Mouse (Mus musculus) common myeloid progenitor, adult 5-6 weeks (primary cell): ENCODE data around the gene Hsp90ab1. TPM values are rescaled to one million over a fixed set of nuclear protein-coding genes. Genes with fewer than 3 reads are reported as not detected.

Experiments
- ATAC-seq: replicated peaks from 2 replicates; pipeline ENCODE4 v1.8.0; 2016; ENCODE audit warnings: low read depth, mild to moderate bottlenecking, moderate TSS enrichment, inconsistent platforms; ENCODE audit not compliant: poor library complexity, severe bottlenecking
- total RNA-seq: library from RNA; stranded (forward); fragments of 200-1000, 187-1606 nt; gene quantifications from 2 replicates; pipeline ENCODE4 v1.2.3, GENCODE M21; 2017

Hsp90ab1 gene
- total RNA-seq, 1 experiment from 2014 or later: 3,169 TPM

DNA sequence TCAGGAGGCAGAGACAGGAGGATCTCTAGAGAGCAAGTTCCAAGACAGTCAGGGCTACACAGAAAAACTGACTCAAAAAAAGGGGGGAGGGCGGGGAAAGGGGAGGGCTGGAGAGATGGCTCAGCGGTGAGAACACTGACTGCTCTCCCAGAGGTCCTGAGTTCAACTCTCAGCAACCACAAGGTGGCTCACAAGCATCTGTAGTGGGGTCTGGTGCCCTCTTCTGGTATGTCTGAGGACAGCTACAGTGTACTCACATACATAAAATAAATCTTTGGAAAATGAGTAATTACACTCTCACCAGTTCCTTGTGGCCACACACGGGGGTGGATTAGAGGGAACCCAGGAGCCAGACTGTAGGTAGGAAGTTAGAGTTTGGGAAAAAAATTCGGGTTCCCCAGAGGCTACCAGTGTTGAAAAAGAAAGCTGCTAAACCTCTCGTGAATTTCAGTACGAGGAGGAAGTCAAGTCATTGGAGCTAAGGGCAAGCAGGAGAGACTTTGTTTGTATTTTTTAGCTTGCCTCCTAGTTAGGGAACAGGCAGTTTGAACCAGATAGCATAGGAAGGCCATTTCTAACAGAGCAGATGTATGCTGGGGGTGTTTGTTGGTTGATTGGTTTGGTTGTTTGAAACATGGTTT lies 9.8 kb upstream of the Hsp90ab1 start:
- ATAC-seq: no peak

DNA sequence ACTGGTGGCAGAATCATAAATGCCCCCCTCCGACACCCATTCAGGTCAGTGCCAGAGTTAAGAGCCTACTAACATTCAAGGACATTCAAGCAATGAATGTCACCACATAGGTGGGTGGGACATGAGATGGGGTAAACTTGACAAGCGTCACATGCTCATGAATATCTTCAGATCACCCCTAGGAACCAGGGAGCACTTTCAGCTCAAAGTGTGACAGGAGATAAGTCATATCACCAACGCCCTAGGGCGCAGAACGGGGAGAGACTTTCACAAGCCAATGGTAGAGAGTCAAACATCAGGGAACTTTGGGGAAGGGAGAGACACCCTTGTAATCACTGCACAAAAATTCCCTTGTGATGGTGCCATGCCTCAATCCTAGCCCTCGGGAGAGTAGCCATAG lies 9.1 kb upstream of the Hsp90ab1 start:
- ATAC-seq: no peak

DNA sequence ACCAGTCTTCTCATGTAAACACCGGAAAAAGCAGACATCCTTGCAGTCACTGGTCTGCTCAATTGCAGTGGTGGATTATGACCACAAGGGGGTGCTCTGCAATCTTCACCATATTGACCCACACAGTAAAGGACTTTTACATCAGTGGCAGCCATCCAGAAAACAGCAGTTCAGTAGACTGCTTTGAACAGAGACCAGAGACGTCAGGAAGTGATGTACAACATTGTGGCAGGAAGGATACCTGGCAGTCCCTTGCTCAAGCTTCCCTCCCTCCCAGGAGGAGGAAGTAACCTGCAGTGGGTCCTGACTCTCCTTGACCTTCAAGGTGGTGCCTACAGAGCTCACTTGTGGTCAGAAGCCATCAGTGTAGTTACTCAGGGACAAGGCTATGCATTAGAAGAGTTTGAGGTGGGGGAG lies 8.5 kb upstream of the Hsp90ab1 start:
- ATAC-seq: peak; percentile 63

DNA sequence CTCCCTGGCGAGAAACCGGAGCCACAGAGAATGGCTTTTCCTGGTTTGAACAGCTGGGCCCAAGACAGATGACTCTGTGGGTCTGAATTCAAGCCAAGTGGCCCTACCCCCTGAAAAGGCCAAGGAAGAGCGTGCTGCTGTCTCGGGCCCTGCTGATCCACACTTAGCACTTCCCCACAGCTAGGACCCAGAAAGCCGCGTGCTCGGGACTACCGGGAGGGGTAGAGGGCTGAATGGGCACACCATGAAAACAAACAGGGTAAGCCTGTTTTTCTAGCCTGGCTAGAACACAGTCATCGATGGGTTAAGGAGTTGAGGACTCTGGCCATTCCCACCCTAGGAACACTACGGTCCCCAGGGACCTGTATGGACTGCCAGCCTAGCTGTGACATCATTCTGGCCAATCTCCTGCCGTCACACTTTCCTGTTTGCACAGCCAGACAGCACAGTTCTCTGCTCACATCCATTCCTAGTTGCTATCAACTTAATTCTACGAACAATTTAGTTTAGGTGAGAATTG lies 7.9 kb upstream of the Hsp90ab1 start:
- no peak for ATAC-seq

DNA sequence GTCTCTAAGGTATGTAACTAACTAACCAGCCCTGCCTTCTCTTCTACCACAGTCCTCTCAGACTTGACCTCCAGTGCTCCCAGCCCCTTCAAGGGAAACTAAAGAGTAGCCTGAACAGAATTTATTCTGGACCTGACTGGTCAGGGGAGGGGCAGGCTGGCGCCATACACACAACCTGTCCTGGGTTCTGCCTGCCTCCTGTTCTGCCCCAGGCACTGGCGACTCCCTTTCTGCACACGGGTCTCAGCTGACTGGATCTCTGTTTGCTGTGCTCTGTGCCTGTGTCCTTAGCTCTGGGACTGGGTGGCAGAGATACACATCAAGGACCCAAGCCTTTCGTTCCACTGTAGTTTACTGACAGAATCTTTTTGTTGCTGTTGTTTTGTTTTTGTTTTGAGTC lies 6.5 kb upstream of the Hsp90ab1 start:
- ATAC-seq: no peak

DNA sequence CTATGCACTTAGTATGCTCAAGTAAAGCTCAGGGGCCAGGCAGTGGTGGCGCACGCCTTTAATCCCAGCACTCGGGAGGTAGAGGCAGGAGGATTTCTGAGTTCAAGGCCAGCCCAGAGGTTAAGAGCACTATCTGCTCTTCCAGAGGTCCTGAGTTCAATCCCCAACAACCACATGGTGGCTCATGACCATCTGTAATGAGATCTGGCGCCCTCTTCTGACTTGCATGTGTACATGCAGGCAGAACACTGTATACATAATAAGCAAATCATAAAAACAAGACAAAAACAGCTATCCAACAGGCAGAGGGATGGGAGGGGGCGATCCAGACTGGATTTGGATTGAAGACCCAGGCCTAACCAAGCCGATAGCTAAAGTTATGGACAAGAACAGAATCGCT lies 5.8 kb upstream of the Hsp90ab1 start:
- no peak for ATAC-seq

DNA sequence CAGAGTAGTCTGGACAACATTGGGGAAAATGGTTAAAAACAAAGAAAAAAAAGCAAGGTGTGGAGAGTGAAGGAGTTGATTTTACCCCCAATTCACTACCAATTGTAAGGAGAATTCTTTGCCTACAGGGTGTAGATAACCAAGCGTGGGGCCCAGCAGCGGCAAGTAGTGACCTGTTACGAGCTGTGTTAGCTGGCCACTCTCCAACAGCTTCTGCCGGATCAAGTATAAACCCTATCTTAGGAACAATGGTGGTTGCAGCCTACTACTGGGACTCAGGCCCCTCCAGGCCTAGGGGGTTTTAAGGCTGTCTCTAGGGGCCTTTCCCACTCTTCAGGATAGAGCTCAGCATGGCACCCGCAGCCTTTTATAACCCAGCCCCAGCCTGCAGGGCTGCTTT lies 5.2 kb upstream of the Hsp90ab1 start:
- ATAC-seq: no peak

DNA sequence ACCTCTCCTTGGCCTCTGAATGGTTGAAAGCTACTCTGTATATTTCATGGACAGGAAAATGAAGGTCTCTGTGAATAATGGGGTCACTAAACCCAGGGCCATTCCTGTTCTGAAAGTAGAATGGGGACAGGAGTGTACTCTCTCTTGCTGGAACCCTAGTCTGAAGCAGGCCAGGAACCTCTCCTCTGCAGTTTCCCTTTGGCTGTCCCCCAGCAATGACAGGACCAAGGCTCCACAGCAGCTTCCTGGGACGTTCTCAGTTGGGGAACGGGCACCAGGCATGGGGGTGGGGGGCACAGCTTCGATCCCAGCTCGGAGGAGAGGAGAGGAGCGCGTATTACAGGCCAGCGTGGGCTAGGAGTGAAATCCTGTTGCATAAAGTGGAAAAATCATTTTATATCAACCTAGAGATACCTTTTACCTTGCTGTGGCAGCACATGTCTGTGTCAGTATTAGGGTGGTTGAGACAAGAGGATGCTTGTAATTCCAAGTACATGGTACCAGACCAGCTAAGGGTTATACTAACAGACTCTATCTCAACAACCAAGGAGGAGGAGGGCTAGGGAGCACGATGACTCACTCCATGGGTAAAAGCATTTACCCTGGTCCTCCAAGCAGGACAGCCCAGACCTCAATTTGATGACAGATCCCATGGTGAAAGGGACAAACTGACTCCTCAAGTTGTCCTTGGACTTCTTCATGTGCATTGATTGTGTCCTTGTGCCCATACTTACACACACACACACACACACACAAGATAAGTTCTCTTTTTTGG lies 2.2 kb upstream of the Hsp90ab1 start:
- no peak for ATAC-seq

DNA sequence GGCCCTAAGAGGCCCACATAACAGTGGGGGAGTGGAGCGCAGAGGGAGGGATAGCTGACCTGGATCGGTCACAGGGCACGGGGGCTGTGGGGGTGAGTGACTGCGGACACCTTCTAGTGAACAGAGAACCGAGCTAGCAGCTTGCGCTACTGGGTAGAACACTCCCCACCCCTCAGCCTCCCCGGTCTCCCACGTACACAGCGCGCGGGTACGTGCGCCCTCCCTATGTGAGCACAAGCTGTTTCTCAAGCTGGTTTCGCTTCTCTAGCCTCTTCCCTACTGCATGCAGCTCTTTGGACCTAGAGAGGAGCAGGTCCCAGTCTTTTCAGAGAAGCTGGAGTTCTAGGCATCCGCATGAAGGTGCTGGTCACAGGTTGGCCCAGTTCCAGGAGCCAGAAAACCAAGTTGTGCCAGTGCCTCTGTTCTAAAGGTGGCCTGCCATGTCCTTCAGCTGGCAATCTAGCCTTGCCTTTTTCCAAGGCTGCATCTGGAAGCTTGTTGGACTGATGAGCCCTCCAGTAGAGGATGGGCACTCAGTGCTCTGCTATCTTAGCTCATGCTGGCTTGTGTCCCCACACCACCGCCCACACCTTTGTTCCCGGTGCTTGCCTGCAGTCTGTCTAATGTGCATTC lies 1.2 kb upstream of the Hsp90ab1 start:
- peak; percentile 29 for ATAC-seq

DNA sequence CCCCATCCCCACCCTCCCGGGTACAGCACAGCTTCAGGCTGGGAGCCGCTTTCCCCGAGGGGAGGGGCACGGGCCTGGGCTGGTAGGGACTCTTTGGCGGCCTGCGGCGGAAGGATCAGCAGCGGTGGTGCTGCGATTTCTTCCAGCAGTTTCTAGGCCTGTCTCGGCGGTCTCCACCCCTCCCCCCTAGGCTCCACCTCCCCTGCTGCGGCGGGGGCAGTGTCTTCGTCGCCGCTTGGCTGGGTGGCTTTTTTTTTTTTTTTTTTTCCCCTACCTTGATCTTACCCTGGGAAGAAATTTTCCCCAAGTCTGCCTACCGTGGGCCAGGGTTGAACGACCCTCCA lies 681 bp upstream of the Hsp90ab1 start:
- peak; percentile 53 for ATAC-seq

DNA sequence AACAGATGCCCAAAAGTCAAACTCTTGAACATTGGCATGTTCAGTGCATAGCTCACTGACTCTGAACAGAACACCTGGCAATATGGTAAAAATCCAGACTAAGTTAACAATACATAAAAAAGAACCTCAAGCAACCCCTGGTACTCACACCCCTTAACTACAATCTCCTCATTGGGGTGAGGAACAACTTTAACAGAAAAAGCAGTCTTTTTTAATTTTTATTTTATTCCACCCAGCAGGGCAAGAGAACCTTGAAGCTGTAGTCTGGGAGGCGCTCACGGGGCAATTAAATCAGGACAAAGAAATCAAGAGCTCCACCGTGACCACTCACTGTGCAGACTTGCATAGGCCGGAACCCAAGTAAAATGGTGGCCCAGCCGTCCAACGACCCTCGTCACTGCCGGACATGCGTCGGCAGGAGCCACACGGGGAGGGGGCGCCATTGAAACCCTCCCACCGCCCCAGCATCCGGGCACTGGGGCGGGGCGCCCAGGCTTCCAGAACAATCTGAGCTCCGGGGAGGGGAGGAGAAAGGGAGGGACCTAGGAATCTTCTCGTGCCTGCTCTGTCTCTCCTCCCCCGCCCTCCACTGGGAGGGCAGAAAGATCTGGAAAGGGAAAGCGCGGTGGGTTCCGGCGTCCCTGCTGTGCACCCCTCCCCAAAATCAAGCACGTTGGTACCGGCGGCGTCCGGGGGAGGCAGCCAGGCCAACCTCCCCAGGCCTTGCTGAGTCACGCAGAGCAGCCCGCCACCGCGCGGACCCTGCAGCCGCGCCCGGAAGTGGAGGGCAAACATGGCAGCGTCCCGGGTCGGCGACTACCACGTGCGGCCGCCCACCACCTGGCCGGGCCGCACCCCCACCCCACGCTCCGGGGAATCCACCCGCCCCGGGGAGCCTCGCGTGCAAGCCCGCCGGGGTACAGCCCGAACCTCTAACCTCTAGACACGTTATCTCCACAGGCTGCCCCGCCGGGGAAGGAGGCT lies 676 bp downstream of the Hsp90ab1 start:
- ATAC-seq: peak; percentile 27

DNA sequence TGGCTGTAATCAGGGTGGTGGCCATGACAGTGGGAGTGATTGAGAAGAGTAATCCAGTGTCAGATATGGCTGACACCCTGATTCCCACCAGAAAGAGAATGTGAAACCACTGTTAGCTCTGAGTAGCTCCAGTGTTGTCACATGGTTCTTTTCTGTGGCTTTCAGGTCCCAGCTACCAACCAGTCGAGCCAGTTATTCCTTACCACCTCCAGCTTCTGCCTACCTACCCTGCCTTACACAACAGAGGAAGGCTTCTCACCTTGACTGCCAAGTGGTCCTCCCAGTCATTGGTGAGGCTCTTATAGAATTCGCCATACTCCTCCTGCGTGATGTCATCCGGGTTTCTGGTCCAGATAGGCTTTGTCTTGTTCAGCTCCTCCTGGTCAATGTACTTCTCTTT lies 3.1 kb downstream of the Hsp90ab1 start:
- no peak for ATAC-seq

DNA sequence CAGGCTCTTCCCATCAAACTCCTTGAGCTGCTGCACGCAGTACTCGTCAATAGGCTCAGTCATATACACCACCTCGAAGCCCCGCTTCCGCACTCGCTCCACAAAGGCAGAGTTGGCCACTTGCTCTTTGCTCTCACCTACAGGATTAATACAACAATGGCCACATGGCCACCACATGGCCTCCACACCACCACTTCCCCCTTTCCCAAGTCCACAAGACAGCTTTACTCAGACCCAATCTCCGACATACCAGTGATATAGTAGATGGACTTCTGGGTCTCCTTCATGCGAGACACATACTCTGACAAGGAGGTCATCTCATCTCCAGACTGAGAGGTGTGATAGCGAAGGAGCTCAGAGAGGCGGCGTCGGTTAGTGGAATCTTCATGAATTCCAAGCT lies 4.1 kb downstream of the Hsp90ab1 start:
- no peak for ATAC-seq

DNA sequence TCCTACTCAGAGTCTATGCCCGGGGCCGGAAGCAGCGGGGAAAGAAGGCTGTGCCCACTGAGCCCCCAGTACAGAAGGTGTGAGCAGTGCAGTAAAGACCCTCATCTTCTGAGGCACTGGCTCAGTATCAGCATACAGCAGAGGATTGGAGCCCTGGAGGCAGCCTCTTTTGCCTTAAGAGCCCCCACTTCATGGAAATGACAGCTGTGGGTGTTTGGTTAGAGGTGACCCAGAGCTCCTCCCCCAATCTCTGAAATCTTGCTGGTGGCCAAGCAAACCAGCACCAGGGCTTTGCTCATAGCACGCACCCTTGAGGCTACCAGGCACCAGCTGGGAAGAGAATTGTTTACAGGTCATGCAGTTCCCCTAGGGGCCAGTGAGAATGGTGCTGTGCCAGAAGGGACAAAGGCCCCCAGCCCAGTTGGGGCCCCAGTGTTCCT lies 5.9 kb downstream of the Hsp90ab1 start:
- ATAC-seq: no peak

DNA sequence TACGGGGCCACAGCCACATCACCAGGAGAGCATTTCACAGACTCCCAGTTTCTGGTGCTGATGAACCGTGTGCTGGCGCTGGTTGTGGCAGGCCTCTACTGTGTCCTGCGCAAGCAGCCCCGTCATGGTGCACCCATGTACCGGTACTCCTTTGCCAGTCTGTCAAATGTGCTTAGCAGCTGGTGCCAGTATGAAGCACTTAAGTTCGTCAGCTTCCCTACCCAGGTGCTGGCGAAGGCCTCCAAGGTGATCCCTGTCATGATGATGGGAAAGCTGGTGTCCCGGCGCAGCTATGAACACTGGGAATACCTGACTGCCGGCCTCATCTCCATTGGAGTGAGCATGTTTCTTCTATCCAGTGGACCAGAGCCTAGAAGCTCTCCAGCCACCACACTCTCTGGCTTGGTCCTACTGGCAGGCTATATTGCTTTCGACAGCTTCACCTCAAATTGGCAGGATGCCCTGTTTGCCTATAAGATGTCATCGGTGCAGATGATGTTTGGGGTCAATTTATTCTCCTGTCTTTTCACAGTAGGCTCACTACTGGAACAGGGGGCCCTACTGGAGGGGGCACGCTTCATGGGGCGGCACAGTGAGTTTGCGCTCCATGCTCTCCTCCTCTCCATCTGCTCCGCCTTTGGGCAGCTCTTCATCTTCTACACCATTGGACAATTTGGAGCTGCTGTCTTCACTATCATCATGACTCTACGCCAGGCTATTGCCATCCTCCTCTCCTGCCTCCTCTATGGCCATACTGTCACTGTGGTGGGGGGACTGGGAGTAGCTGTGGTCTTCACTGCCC lies 6.5 kb downstream of the Hsp90ab1 start:
- ATAC-seq: 0 out of 2 replicates have a peak, but pooled peaks have one; percentile 1

DNA sequence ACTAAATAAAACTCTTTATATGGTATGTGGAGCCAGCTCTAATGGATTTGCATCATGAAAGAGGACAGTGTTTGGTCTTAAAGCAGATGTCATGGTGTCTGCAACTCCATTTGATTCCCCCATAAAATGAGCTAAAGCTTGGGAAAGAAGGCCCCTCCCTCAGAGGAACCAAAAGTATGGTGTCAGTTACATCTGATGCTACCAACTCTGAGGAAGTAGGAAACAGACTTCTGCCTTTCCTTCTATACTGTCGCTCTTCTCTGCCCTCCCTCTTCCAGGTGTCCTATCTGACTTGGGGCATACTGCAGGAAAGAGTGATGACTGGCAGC lies 7.1 kb downstream of the Hsp90ab1 start:
- ATAC-seq: no peak

DNA sequence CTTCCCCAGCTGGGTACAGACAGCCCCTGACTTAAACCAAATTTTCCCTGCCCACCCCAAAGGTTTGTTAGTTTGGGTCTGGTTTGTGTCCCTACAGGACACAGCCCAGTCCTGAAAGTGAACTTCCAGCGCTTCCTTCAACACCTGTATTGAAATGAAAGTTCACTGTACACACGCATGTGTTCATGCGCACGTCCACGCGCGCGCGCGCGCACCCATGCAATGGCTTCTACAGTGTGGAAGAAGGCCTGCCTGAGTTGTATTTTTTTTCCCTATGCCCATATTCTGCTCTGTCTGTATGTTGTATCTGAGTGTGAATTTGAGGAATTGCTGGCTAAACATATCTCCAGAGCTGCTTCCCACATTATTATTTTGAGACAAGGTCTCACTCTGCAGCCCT lies 8.0 kb downstream of the Hsp90ab1 start:
- ATAC-seq: no peak

DNA sequence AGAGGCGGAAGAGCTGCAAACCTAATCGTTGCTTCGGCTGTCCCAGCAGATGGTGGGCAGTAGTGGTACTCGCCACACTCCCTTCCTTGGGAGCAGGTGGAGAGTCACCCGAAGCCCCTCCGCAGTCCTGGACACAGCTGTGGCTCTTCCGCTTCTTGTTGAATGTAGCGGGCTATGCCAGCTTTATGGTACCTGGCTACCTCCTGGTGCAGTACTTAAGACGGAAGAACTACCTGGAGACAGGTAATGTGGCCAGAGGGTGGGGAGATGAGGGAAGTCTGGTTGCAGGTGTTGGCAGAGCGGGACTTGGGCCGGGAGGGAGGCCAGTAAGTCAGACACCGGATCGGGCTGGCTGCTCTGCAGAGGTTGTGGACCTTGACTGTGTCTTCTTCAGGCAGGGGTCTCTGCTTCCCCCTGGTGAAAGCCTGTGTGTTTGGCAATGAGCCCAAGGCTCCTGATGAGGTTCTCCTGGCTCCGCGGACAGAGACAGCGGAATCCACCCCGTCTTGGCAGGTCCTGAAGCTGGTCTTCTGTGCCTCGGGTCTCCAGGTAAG lies 8.5 kb downstream of the Hsp90ab1 start:
- no peak; the same call in 1 of the 2 replicates for ATAC-seq
